Mouse (Mus musculus): ENCODE data around the gene Fzd1. TPM values are rescaled to one million over a fixed set of nuclear protein-coding genes. Genes with fewer than 3 reads are reported as not detected.

The Fzd1 gene
- total and polyA plus RNA-seq, 3 experiments: not detected

- Histone ChIP-seq H3K36me3 (replicated peaks in 1 of 2; ENCODE audit: control insufficient read depth in 1 of 2, insufficient read depth in 1 of 2, low read length in 1 of 2) (peaks cover 0 to 3% of the 10 kb centered on the region in 2 experiments), H3K4me2 (ENCODE audit: insufficient read depth, low read depth, poor library complexity, severe bottlenecking) (no peak overlapping the region), H3K27me3 (replicated peaks) (no peaks in the 10 kb centered on the region), H3K9ac (ENCODE audit: insufficient read depth, low read depth) (no peak overlapping the region), H3K4me1 (ENCODE audit: control insufficient read depth in 1 of 2, insufficient read depth in 2 of 2) (peaks cover 0 to 21% of the 10 kb centered on the region in 2 experiments; a peak in 2 of 4 replicates), H3K9me3 (replicated peaks; ENCODE audit: low read length) (no peaks in the 10 kb centered on the region), H3K27ac (ENCODE audit: insufficient read depth, low read depth) (no peak overlapping the region), H3K4me3 (replicated peaks in 1 of 3; ENCODE audit: low read depth in 2 of 3, low read length in 2 of 3, poor library complexity in 1 of 3) (no peak overlapping the region), H3K79me2 (replicated peaks; ENCODE audit: control insufficient read depth, extremely low read depth, insufficient read depth, poor library complexity, severe bottlenecking) (no peaks in the 10 kb centered on the region)
- TF ChIP-seq ZMIZ1 (IDR thresholded peaks at IDR 0.05; ENCODE audit: low read depth, low read length) (no peak), ELF1 (IDR thresholded peaks at IDR 0.05; ENCODE audit: low read depth, low read length) (no peak), GABPA (IDR thresholded peaks at IDR 0.05; ENCODE audit: insufficient replicate concordance, low read depth, low read length) (no peak), MAX (IDR thresholded peaks at IDR 0.05; ENCODE audit: low read length) (no peak), CHD1 (IDR thresholded peaks at IDR 0.05; ENCODE audit: low read depth, low read length) (no peak), MYC (IDR thresholded peaks at IDR 0.05; ENCODE audit: low read depth, low read length) (no peak), CHD2 (IDR thresholded peaks at IDR 0.05; ENCODE audit: low read length) (no peak), NELFE (IDR thresholded peaks at IDR 0.05; ENCODE audit: low read depth, low read length) (no peak), TCF12 (IDR thresholded peaks at IDR 0.05; ENCODE audit: low read depth, low read length) (no peak), MXI1 (IDR thresholded peaks at IDR 0.05; ENCODE audit: low read depth, low read length) (no peak), MAZ (IDR thresholded peaks at IDR 0.05; ENCODE audit: low read depth, low read length) (no peak), RAD21 (IDR thresholded peaks at IDR 0.05; ENCODE audit: low read depth, low read length) (no peak), ZNF384 (IDR thresholded peaks at IDR 0.05; ENCODE audit: low read depth, low read length) (no peak), MAFK (IDR thresholded peaks at IDR 0.05; ENCODE audit: insufficient replicate concordance, low read length) (no peak), JUND (conservative IDR thresholded peaks at IDR 0.05; ENCODE audit: low read depth, low read length) (no peak), BHLHE40 (IDR thresholded peaks at IDR 0.05; ENCODE audit: low read depth, low read length) (no peak), IRF4 (IDR thresholded peaks at IDR 0.05; ENCODE audit: low read depth, low read length) (no peak), USF2 (conservative IDR thresholded peaks at IDR 0.05; ENCODE audit: low read depth, low read length) (no peak), PAX5 (IDR thresholded peaks at IDR 0.05; ENCODE audit: low read length) (no peak)
- dilution Hi-C loops (cut with MboI; ENCODE audit: extremely low pct_ligation_motif_present, extremely low pct_unique_long_range_greater_than_20kb, low sequenced_read_pairs): no loop called here
- in situ Hi-C loops (cut with MboI; ENCODE audit: low pct_ligation_motif_present, low pct_unique_long_range_greater_than_20kb, low sequenced_read_pairs): no loop called here
- DNase-seq (ENCODE audit: extremely low read depth): no peak
These were observed 44.1 kb upstream of the Fzd1 start for GRCm38 (mm10) chr5:4801971-4802370.

GRCm38 (mm10) chr5:4801096-4801850 is 43.4 kb upstream of the Fzd1 start:
- Histone ChIP-seq H3K36me3 (replicated peaks in 1 of 2; ENCODE audit: control insufficient read depth in 1 of 2, insufficient read depth in 1 of 2, low read length in 1 of 2) (peaks cover 0 to 3% of the 10 kb centered on the region in 2 experiments), H3K27me3 (replicated peaks) (no peaks in the 10 kb centered on the region), H3K4me1 (ENCODE audit: control insufficient read depth in 1 of 2, insufficient read depth in 2 of 2) (peaks cover 0 to 21% of the 10 kb centered on the region in 2 experiments; a peak in 2 of 4 replicates), H3K4me2 (ENCODE audit: insufficient read depth, low read depth, poor library complexity, severe bottlenecking) (no peak overlapping the region), H3K27ac (ENCODE audit: insufficient read depth, low read depth) (no peak overlapping the region), H3K79me2 (replicated peaks; ENCODE audit: control insufficient read depth, extremely low read depth, insufficient read depth, poor library complexity, severe bottlenecking) (no peaks in the 10 kb centered on the region), H3K9me3 (replicated peaks; ENCODE audit: low read length) (no peaks in the 10 kb centered on the region), H3K4me3 (replicated peaks in 1 of 3; ENCODE audit: low read depth in 2 of 3, low read length in 2 of 3, poor library complexity in 1 of 3) (no peak overlapping the region), H3K9ac (ENCODE audit: insufficient read depth, low read depth) (no peak overlapping the region)
- in situ Hi-C loops (cut with MboI; ENCODE audit: low pct_ligation_motif_present, low pct_unique_long_range_greater_than_20kb, low sequenced_read_pairs): no loop called here
- no peak for DNase-seq (ENCODE audit: extremely low read depth)
- dilution Hi-C loops (cut with MboI; ENCODE audit: extremely low pct_ligation_motif_present, extremely low pct_unique_long_range_greater_than_20kb, low sequenced_read_pairs): no loop called here
- TF ChIP-seq MXI1 (IDR thresholded peaks at IDR 0.05; ENCODE audit: low read depth, low read length) (no peak), BHLHE40 (IDR thresholded peaks at IDR 0.05; ENCODE audit: low read depth, low read length) (no peak), ZC3H11A (IDR thresholded peaks at IDR 0.05; ENCODE audit: low read depth, low read length) (no peak), TCF12 (IDR thresholded peaks at IDR 0.05; ENCODE audit: low read depth, low read length) (no peak), MYC (IDR thresholded peaks at IDR 0.05; ENCODE audit: low read depth, low read length) (no peak), NRF1 (IDR thresholded peaks at IDR 0.05; ENCODE audit: low read depth, low read length) (no peak)

Measured in CH12.LX (cell line).